ENCODE assay signal across 9 mouse cellular contexts in genomic region chr3:86268074-86268702, GRCm38 (mm10). TPM values are rescaled to one million over a fixed set of nuclear protein-coding genes. Genes with fewer than 3 reads are reported as not detected.
DNase-seq lines count a peak whose midpoint lies in the region; ATAC-seq and TF ChIP-seq lines count a peak whose summit lies in the region.
"Had no signal": no experiment of that assay in that cellular context is flagged by ENCODE, and none has a peak within 500 bp of the region (broad histone marks: within the 10 kb centered on the region; RNA-seq: fewer than 3 reads in every experiment).

No protein-coding gene starts in this region.

- TF ChIP-seq CTCF in CH12.LX (conservative IDR thresholded peaks at IDR 0.05 in 1 of 2, IDR thresholded peaks at IDR 0.05 in 1 of 2; ENCODE audit: low read depth in 2 of 2, low read length in 2 of 2), result peak; percentile 45 to 81

- TF ChIP-seq POLR2A in CH12.LX (IDR thresholded peaks at IDR 0.05; ENCODE audit: low read depth, low read length), result no peak
- no peak for TF ChIP-seq POLR2A in limb, embryonic 14.5 days (IDR thresholded peaks at IDR 0.05; ENCODE audit: borderline replicate concordance, extremely low read depth, insufficient read depth, insufficient read length)

- in situ Hi-C loops in CH12.LX (cut with MboI; ENCODE audit: low pct_ligation_motif_present, low pct_unique_long_range_greater_than_20kb, low sequenced_read_pairs), result loop anchor here (10.0 kb wide), 1 partner anchor 507 kb away; no protein-coding TSS in a partner anchor

- no peaks in the 10 kb centered on the region for H3K9me3 ChIP-seq in CH12.LX (replicated peaks; ENCODE audit: low read length)
- H3K9me3 ChIP-seq in hindbrain, embryonic 13.5 days, result no peaks in the 10 kb centered on the region
- H3K9me3 ChIP-seq in limb, embryonic 14.5 days (ENCODE audit: control insufficient read depth, low read length), result no peaks in the 10 kb centered on the region
- H3K9me3 ChIP-seq: stomach, embryonic 15.5 days had no signal

- intact Hi-C loops in heart, postnatal 25 days (cut with DNase I), result loop anchor here (5.0 kb wide), 1 partner anchor 494 kb away; no protein-coding TSS in a partner anchor

- DNase-seq in heart, postnatal 4 days, result peak; percentile 24
- DNase-seq in heart, postnatal 25 days (ENCODE audit: low spot score), result no peak
- peak; percentile 50 for DNase-seq in CH12.LX (ENCODE audit: extremely low read depth)
- peak; percentile 14 for DNase-seq in cerebellum, adult 8-10 months
- DNase-seq in limb, embryonic 14.5 days (ENCODE audit: low spot score), result peak; percentile 84
- DNase-seq in retina, adult 2 months (ENCODE audit: low read depth, low spot score), result peak; percentile 20
- DNase-seq in urinary bladder, adult 18-20 months (ENCODE audit: low spot score in 2 of 2), result no peak

- no peak overlapping the region for H3K4me2 ChIP-seq in CH12.LX (ENCODE audit: insufficient read depth, low read depth, poor library complexity, severe bottlenecking)
- no peak overlapping the region for H3K4me2 ChIP-seq in hindbrain, embryonic 13.5 days
- no peak overlapping the region for H3K4me2 ChIP-seq in limb, embryonic 14.5 days (replicated peaks; ENCODE audit: low read depth, low read length, severe bottlenecking)
- H3K4me2 ChIP-seq: stomach, embryonic 15.5 days had no signal

- H3K27me3 ChIP-seq in CH12.LX (replicated peaks), result no peaks in the 10 kb centered on the region
- H3K27me3 ChIP-seq in hindbrain, embryonic 13.5 days, result no peaks in the 10 kb centered on the region
- no peaks in the 10 kb centered on the region for H3K27me3 ChIP-seq in limb, embryonic 14.5 days (ENCODE audit: control insufficient read depth, insufficient read depth, low read length)
- H3K27me3 ChIP-seq: stomach, embryonic 15.5 days had no signal

- no peak overlapping the region for H3K4me3 ChIP-seq in CH12.LX (replicated peaks in 1 of 3; ENCODE audit: low read depth in 2 of 3, low read length in 2 of 3, poor library complexity in 1 of 3)
- H3K4me3 ChIP-seq in hindbrain, embryonic 13.5 days, result no peak overlapping the region
- no peak overlapping the region for H3K4me3 ChIP-seq in limb, embryonic 14.5 days (replicated peaks; ENCODE audit: low read length)
- H3K4me3 ChIP-seq: stomach, embryonic 15.5 days had no signal

- peak; percentile 81 for TF ChIP-seq RAD21 in CH12.LX (IDR thresholded peaks at IDR 0.05; ENCODE audit: low read depth, low read length)

- WGBS in hindbrain, embryonic 13.5 days, result 0% methylated on average over 1 of the region's 1 CpGs
- WGBS in limb, embryonic 14.5 days, result 0% methylated on average over 1 of the region's 1 CpGs

- no peaks in the 10 kb centered on the region; the same call in 1 of the 2 replicates for H3K79me2 ChIP-seq in CH12.LX (replicated peaks; ENCODE audit: control insufficient read depth, extremely low read depth, insufficient read depth, poor library complexity, severe bottlenecking)

- no peak for TF ChIP-seq EP300 in CH12.LX (IDR thresholded peaks at IDR 0.05; ENCODE audit: low read length)

- no peak overlapping the region for H3K27ac ChIP-seq in CH12.LX (ENCODE audit: insufficient read depth, low read depth)
- no peak overlapping the region for H3K27ac ChIP-seq in hindbrain, embryonic 13.5 days
- H3K27ac ChIP-seq in limb, embryonic 14.5 days (replicated peaks; ENCODE audit: low read depth, low read length), result no peak overlapping the region
- H3K27ac ChIP-seq: stomach, embryonic 15.5 days had no signal

- no peak overlapping the region for H3K9ac ChIP-seq in CH12.LX (ENCODE audit: insufficient read depth, low read depth)
- H3K9ac ChIP-seq in hindbrain, embryonic 13.5 days, result no peak overlapping the region
- no peak overlapping the region for H3K9ac ChIP-seq in limb, embryonic 14.5 days (ENCODE audit: low read depth, low read length, severe bottlenecking)
- H3K9ac ChIP-seq: stomach, embryonic 15.5 days had no signal

- dilution Hi-C loops in CH12.LX (cut with MboI; ENCODE audit: extremely low pct_ligation_motif_present, extremely low pct_unique_long_range_greater_than_20kb, low sequenced_read_pairs), result no loop called here

- peak; percentile 78 for ATAC-seq in hindbrain, embryonic 13.5 days (ENCODE audit: low FRiP score)
- ATAC-seq in limb, embryonic 14.5 days (ENCODE audit: low FRiP score, low read depth), result 0 out of 2 replicates have a peak, but pooled peaks have one; percentile 53

- H3K36me3 ChIP-seq in CH12.LX (replicated peaks in 1 of 2; ENCODE audit: control insufficient read depth in 1 of 2, insufficient read depth in 1 of 2, low read length in 1 of 2), result no peaks in the 10 kb centered on the region
- no peaks in the 10 kb centered on the region for H3K36me3 ChIP-seq in hindbrain, embryonic 13.5 days
- H3K36me3 ChIP-seq in limb, embryonic 14.5 days (ENCODE audit: control insufficient read depth, insufficient read depth, low read length), result no peaks in the 10 kb centered on the region
- H3K36me3 ChIP-seq: stomach, embryonic 15.5 days had no signal

- no peaks in the 10 kb centered on the region for H3K4me1 ChIP-seq in CH12.LX (ENCODE audit: control insufficient read depth in 1 of 2, insufficient read depth in 2 of 2)
- no peaks in the 10 kb centered on the region for H3K4me1 ChIP-seq in hindbrain, embryonic 13.5 days (replicated peaks)
- H3K4me1 ChIP-seq in limb, embryonic 14.5 days (ENCODE audit: control insufficient read depth, insufficient read depth, low read length), result no peaks in the 10 kb centered on the region
- H3K4me1 ChIP-seq: stomach, embryonic 15.5 days had no signal

TF ChIP-seq in CH12.LX, 34 proteins besides CTCF, POLR2A, EP300 and RAD21:
- no peak for TF ChIP-seq CHD2 (IDR thresholded peaks at IDR 0.05; ENCODE audit: low read length)
- TF ChIP-seq SMC3 (IDR thresholded peaks at IDR 0.05; ENCODE audit: low read depth, low read length), result peak; percentile 65

RNA-seq across cellular contexts. Expression of gene Lrba, which starts 43.7 kb away (rescaled TPM):
- 10 to 100 TPM; 17.7 to 17.8 TPM for total RNA-seq in heart, postnatal 4 days (2021)
- total RNA-seq in heart, postnatal 25 days (2021), result 10 to 100 TPM; 17.4 to 23.1 TPM
- 22.1 and 22.6 TPM in 2 replicates for total RNA-seq in CH12.LX (2012; rRNA removed)
- 11.3 and 12.3 TPM in 2 replicates for total RNA-seq in CH12.LX (2014; rRNA removed)
- 10.8 and 13.8 TPM in 2 replicates for polyA plus RNA-seq in CH12.LX (2012; ENCODE audit: insufficient read length, low read depth)
- 7.5 and 7.6 TPM in 2 replicates for polyA plus RNA-seq in hindbrain, embryonic 13.5 days (2015; fragmentation: Nextera tagmentation; extraction: Ambion mirVana)
- 13.6 and 17.7 TPM in 2 replicates for polyA plus RNA-seq in limb, embryonic 14.5 days (2012; rRNA removed)
- 8.9 and 10.0 TPM in 2 replicates for polyA plus RNA-seq in limb, embryonic 14.5 days (2014; fragmentation: Nextera tagmentation; extraction: Ambion mirVana)

Comparison
In these comparisons a context has a peak if more than half of its experiments do, and no peak if none do; other contexts are left out.
1. DNase-seq: peak in heart, postnatal 4 days (single experiment), CH12.LX (single experiment), cerebellum, adult 8-10 months (single experiment), limb, embryonic 14.5 days (single experiment) and retina, adult 2 months (single experiment); none in heart, postnatal 25 days (single experiment) and urinary bladder, adult 18-20 months (0 of 2).